Mouse (Mus musculus): ENCODE measurements around the gene Gm45753. TPM values are rescaled to one million over a fixed set of nuclear protein-coding genes. Genes with fewer than 3 reads are reported as not detected.

Gene Gm45753
- polyA plus RNA-seq, 1 experiment, result not detected

DNA sequence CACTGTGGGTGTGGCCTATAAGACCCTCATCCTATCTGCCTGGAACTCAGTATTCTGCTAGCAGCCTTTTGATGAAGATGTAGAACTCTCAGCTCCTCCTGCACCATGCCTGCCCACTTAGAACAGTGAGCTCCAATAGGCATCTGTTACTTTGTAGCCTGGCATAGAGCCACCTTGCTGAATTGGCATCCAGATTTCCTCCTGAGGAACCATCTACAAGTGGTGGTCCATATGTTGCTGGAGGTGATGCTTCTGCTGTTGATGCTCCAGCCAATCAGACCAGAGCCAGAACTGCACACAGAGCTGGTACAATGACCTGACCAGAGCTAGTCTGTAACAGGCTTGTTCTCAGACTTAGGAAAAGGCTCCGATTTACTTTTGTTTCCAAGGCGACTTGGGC is 16.5 kb downstream of the Gm45753 start:
- H3K27me3 ChIP-seq (ENCODE audit: control insufficient read depth, insufficient read depth, low read length), result no peaks in the 10 kb centered on the region
- H3K36me3 ChIP-seq (ENCODE audit: control insufficient read depth, insufficient read depth, low read length), result no peaks in the 10 kb centered on the region
- no peaks in the 10 kb centered on the region for H3K4me1 ChIP-seq (replicated peaks; ENCODE audit: control insufficient read depth, insufficient read depth, low read length)
- no peak for DNase-seq
- TF ChIP-seq CTCF (IDR thresholded peaks at IDR 0.05; ENCODE audit: borderline replicate concordance, control insufficient read depth, extremely low read depth, insufficient read depth, low read length, poor library complexity) (no peak), POLR2A (IDR thresholded peaks at IDR 0.05; ENCODE audit: control insufficient read depth, extremely low read depth, insufficient read depth, low read length, poor library complexity) (no peak)
- no peak overlapping the region for H3K4me3 ChIP-seq (ENCODE audit: control insufficient read depth, insufficient read depth, low read length)
- 97% methylated on average over 2 of the region's 2 CpGs for WGBS
- H3K27ac ChIP-seq (ENCODE audit: control insufficient read depth, insufficient read depth, low read length), result no peak overlapping the region

DNA sequence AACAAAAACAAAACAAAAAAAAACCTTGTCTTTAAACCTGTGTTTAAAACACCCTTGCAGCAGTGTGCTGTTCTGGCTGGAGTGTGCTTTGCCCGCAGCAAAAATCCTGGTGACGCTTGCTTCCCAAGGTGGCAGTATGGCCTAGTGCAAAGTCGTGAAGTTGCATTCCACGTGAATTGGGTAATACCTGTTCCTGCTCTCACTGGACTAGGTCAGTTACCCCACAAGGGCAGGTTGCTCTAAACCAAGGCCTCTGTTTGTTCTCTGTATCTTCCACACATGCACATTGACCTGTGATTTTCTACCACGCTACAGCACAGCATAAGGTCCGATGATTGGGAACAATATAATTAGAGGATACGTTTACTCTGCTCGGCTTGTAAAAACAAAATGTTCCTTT is 26.6 kb downstream of the Gm45753 start:
- no peak for DNase-seq
- Histone ChIP-seq H3K4me3 (ENCODE audit: control insufficient read depth, insufficient read depth, low read length) (no peak overlapping the region), H3K4me1 (replicated peaks; ENCODE audit: control insufficient read depth, insufficient read depth, low read length) (no peaks in the 10 kb centered on the region), H3K36me3 (ENCODE audit: control insufficient read depth, insufficient read depth, low read length) (no peaks in the 10 kb centered on the region), H3K27ac (ENCODE audit: control insufficient read depth, insufficient read depth, low read length) (no peak overlapping the region), H3K27me3 (ENCODE audit: control insufficient read depth, insufficient read depth, low read length) (no peaks in the 10 kb centered on the region)
- WGBS, result 93% methylated on average over 8 of the region's 8 CpGs
- TF ChIP-seq POLR2A (IDR thresholded peaks at IDR 0.05; ENCODE audit: control insufficient read depth, extremely low read depth, insufficient read depth, low read length, poor library complexity) (no peak), CTCF (IDR thresholded peaks at IDR 0.05; ENCODE audit: borderline replicate concordance, control insufficient read depth, extremely low read depth, insufficient read depth, low read length, poor library complexity) (no peak)

DNA sequence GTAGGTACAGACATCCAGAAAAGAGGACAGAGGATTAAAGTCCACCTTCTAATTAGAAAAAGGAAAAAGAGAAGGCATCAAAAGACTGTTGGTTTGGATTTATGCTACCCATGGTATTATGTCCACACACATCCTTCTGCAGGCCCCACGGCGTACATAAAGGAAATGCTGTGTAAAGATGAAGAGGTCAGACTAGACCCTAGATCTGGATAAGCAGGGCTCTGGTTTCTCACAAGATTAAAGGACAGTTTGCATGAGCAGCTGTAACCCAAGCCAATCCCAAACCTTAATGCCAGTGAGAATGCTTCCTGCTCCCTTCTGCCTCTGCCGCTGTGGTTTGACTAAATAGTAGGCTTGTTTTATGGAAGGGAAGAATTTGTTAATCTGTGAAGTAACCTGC is 30.8 kb downstream of the Gm45753 start:
- no peaks in the 10 kb centered on the region for H3K27me3 ChIP-seq (ENCODE audit: control insufficient read depth, insufficient read depth, low read length)
- H3K27ac ChIP-seq (ENCODE audit: control insufficient read depth, insufficient read depth, low read length), result no peak overlapping the region
- H3K4me1 ChIP-seq (replicated peaks; ENCODE audit: control insufficient read depth, insufficient read depth, low read length), result no peaks in the 10 kb centered on the region
- H3K4me3 ChIP-seq (ENCODE audit: control insufficient read depth, insufficient read depth, low read length), result no peak overlapping the region
- no peak for DNase-seq
- no peaks in the 10 kb centered on the region for H3K36me3 ChIP-seq (ENCODE audit: control insufficient read depth, insufficient read depth, low read length)
- TF ChIP-seq POLR2A (IDR thresholded peaks at IDR 0.05; ENCODE audit: control insufficient read depth, extremely low read depth, insufficient read depth, low read length, poor library complexity), result no peak
- no peak for TF ChIP-seq CTCF (IDR thresholded peaks at IDR 0.05; ENCODE audit: borderline replicate concordance, control insufficient read depth, extremely low read depth, insufficient read depth, low read length, poor library complexity)
- 80% methylated on average over 3 of the region's 3 CpGs for WGBS

DNA sequence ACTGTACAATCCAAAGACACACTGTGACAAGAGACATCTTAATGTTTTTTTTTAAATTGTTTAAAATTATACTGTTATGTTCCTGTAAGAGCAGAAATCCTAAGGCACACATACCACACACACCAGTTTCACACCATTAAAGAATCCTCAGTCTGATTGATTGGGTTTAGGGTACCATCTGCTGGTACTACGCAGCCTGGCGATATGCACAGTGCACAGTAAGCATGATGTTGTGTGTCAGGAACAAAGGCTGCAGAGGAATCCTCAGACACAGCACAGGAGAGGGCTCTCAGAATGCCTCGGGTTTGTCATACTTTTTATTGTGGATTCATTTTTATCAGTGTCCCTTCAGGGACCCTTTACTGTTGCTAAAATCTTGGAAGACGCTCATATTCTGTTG is 33.9 kb downstream of the Gm45753 start:
- H3K27me3 ChIP-seq (ENCODE audit: control insufficient read depth, insufficient read depth, low read length), result no peaks in the 10 kb centered on the region
- no peaks in the 10 kb centered on the region for H3K4me1 ChIP-seq (replicated peaks; ENCODE audit: control insufficient read depth, insufficient read depth, low read length)
- H3K4me3 ChIP-seq (ENCODE audit: control insufficient read depth, insufficient read depth, low read length), result no peak overlapping the region
- no peaks in the 10 kb centered on the region for H3K36me3 ChIP-seq (ENCODE audit: control insufficient read depth, insufficient read depth, low read length)
- H3K27ac ChIP-seq (ENCODE audit: control insufficient read depth, insufficient read depth, low read length), result no peak overlapping the region
- DNase-seq, result no peak
- 89% methylated on average over 4 of the region's 4 CpGs for WGBS
- TF ChIP-seq POLR2A (IDR thresholded peaks at IDR 0.05; ENCODE audit: control insufficient read depth, extremely low read depth, insufficient read depth, low read length, poor library complexity) (no peak), CTCF (IDR thresholded peaks at IDR 0.05; ENCODE audit: borderline replicate concordance, control insufficient read depth, extremely low read depth, insufficient read depth, low read length, poor library complexity) (no peak)

DNA sequence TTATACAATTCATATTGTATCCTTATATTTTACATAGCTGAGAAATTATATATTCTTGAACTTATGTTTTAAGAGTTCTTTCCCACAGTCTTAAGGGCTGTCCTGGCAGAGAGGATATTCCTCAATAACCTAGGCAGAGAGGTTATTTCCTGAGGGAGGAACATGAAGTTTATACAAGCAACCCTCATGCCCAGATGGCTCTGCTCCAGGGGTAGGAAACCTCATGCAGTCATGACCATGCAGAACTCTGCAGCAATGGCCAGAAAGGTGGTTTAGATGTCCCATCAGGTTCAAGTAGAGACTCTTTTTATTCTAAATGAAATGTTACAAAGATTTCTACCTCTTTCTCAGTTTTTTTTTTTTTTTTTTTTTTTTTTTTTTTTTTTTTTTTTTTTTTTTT is 39.2 kb downstream of the Gm45753 start:
- Histone ChIP-seq H3K27me3 (ENCODE audit: control insufficient read depth, insufficient read depth, low read length) (no peaks in the 10 kb centered on the region), H3K27ac (ENCODE audit: control insufficient read depth, insufficient read depth, low read length) (no peak overlapping the region), H3K4me3 (ENCODE audit: control insufficient read depth, insufficient read depth, low read length) (no peak overlapping the region), H3K36me3 (ENCODE audit: control insufficient read depth, insufficient read depth, low read length) (no peaks in the 10 kb centered on the region), H3K4me1 (replicated peaks; ENCODE audit: control insufficient read depth, insufficient read depth, low read length) (no peaks in the 10 kb centered on the region)
- no peak for TF ChIP-seq CTCF (IDR thresholded peaks at IDR 0.05; ENCODE audit: borderline replicate concordance, control insufficient read depth, extremely low read depth, insufficient read depth, low read length, poor library complexity)
- no peak for TF ChIP-seq POLR2A (IDR thresholded peaks at IDR 0.05; ENCODE audit: control insufficient read depth, extremely low read depth, insufficient read depth, low read length, poor library complexity)
- no peak for DNase-seq

DNA sequence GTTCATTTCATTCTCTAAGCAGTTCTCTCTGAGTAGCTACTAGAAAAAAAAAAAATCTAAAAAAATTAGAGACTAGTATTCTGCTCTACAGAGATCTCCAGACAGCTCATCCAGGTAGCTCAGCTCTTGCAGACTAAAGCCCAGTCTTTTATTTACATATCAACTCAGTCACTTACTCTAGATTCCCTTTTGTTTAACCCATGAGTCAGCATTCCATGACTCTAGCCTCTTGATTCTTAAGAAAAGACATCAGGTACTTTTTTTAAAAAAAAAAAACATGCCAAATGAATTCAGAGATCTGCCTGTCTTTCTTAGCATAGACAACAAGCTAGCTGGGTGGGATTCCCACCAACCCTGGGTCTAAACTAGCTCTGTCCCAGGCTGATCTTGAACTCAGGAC is 39.8 kb downstream of the Gm45753 start:
- Histone ChIP-seq H3K4me1 (replicated peaks; ENCODE audit: control insufficient read depth, insufficient read depth, low read length) (no peaks in the 10 kb centered on the region), H3K4me3 (ENCODE audit: control insufficient read depth, insufficient read depth, low read length) (no peak overlapping the region), H3K27ac (ENCODE audit: control insufficient read depth, insufficient read depth, low read length) (no peak overlapping the region), H3K27me3 (ENCODE audit: control insufficient read depth, insufficient read depth, low read length) (no peaks in the 10 kb centered on the region), H3K36me3 (ENCODE audit: control insufficient read depth, insufficient read depth, low read length) (no peaks in the 10 kb centered on the region)
- TF ChIP-seq POLR2A (IDR thresholded peaks at IDR 0.05; ENCODE audit: control insufficient read depth, extremely low read depth, insufficient read depth, low read length, poor library complexity) (no peak), CTCF (IDR thresholded peaks at IDR 0.05; ENCODE audit: borderline replicate concordance, control insufficient read depth, extremely low read depth, insufficient read depth, low read length, poor library complexity) (no peak)
- no peak for DNase-seq

DNA sequence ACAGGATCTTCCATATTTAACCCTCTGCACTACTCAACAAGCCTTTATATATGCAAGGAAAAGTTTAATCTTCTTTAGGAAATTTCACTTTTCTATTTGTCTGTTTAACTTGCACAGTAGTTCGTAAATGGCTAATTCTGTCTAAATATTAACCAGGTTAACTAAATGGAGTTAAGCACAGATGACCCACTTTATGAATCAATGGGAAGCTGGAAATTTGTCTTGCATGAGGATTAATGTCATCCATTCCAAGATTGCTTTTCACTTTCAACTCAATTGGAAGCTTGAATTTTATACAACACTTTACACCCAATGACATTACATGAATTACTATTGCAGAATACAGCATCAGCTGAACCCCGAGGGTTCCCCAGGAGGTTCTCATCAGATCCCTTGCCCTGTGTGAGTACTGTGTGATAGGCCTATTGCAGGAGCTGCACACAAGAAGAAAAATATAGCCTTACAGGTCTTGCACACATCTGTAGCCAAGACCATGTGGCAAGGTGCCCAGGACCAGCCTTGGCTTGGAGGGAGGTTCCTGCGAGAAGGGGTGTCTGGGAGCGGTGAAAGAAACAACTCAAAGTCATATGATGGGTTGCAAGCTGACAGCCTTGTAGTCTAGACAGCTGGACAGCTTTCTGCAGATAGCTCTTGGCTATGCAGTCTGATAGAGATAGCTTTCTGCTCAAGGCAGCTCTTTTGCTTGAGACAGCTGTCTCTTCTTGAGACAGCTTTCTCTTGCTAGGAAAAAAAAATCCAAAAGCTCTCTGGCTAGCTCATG is 40.5 kb downstream of the Gm45753 start:
- Histone ChIP-seq H3K4me1 (replicated peaks; ENCODE audit: control insufficient read depth, insufficient read depth, low read length) (no peaks in the 10 kb centered on the region), H3K4me3 (ENCODE audit: control insufficient read depth, insufficient read depth, low read length) (no peak overlapping the region), H3K27ac (ENCODE audit: control insufficient read depth, insufficient read depth, low read length) (no peak overlapping the region), H3K27me3 (ENCODE audit: control insufficient read depth, insufficient read depth, low read length) (no peaks in the 10 kb centered on the region), H3K36me3 (ENCODE audit: control insufficient read depth, insufficient read depth, low read length) (no peaks in the 10 kb centered on the region)
- no peak for TF ChIP-seq CTCF (IDR thresholded peaks at IDR 0.05; ENCODE audit: borderline replicate concordance, control insufficient read depth, extremely low read depth, insufficient read depth, low read length, poor library complexity)
- 87% methylated on average over 4 of the region's 4 CpGs for WGBS
- no peak for DNase-seq
